ENCODE assay signal across 8 mouse cellular contexts in genomic region chr13:62624277-62624665, GRCm38 (mm10). TPM values are rescaled to one million over a fixed set of nuclear protein-coding genes. Genes with fewer than 3 reads are reported as not detected.
A peak's percentile ranks its signal among the peaks of the same experiment; 100 is the strongest.
DNase-seq lines count a peak whose midpoint lies in the region; ATAC-seq and TF ChIP-seq lines count a peak whose summit lies in the region.
"Not testable (repeated sequence)": the region's sequence is repeated elsewhere in the genome, so short reads cannot be mapped to it uniquely, and the experiment has no call there.

No protein-coding gene starts in this region.

- not testable (repeated sequence) for H3K4me1 ChIP-seq in forebrain, embryonic 11.5 days (replicated peaks; ENCODE audit: control insufficient read depth, insufficient read depth, low read length); heart, embryonic 16.5 days (ENCODE audit: control insufficient read depth, insufficient read depth, low read length); kidney, adult 2 months (ENCODE audit: control insufficient read depth, insufficient read depth, low read length); liver, embryonic 13.5 days (replicated peaks); midbrain, embryonic 13.5 days (replicated peaks); small intestine, adult 2 months (ENCODE audit: control insufficient read depth, insufficient read depth, insufficient read length, low read length)

- H3K9me3 ChIP-seq in forebrain, embryonic 11.5 days (ENCODE audit: control insufficient read depth, low read length); heart, embryonic 16.5 days (replicated peaks; ENCODE audit: control insufficient read depth, low read length); liver, embryonic 13.5 days (replicated peaks); midbrain, embryonic 13.5 days: not testable (repeated sequence)

- WGBS in forebrain, embryonic 11.5 days, result 9% methylated on average over 7 of the region's 7 CpGs
- 9% methylated on average over 7 of the region's 7 CpGs for WGBS in heart, embryonic 16.5 days
- 5% methylated on average over 7 of the region's 7 CpGs for WGBS in kidney, adult 2 months
- WGBS in liver, embryonic 13.5 days (ENCODE audit: insufficient replicate concordance), result 9% methylated on average over 7 of the region's 7 CpGs
- 10% methylated on average over 7 of the region's 7 CpGs for WGBS in midbrain, embryonic 13.5 days
- 4% methylated on average over 7 of the region's 7 CpGs for WGBS in small intestine, adult 2 months

- not testable (repeated sequence) for H3K27ac ChIP-seq in forebrain, embryonic 11.5 days (ENCODE audit: low read depth, low read length); heart, embryonic 16.5 days (ENCODE audit: low read length); kidney, adult 2 months (ENCODE audit: insufficient read depth, low read depth, low read length); liver, embryonic 13.5 days; midbrain, embryonic 13.5 days; small intestine, adult 2 months (ENCODE audit: insufficient read depth, low read depth, low read length)

- H3K4me3 ChIP-seq in forebrain, embryonic 11.5 days (ENCODE audit: low read depth, low read length), result peak overlapping the region; percentile 40
- peak overlapping the region; percentile 64 for H3K4me3 ChIP-seq in heart, embryonic 16.5 days (ENCODE audit: low read length)
- peak overlapping the region; percentile 92 for H3K4me3 ChIP-seq in kidney, adult 2 months (ENCODE audit: insufficient read depth, low read depth, low read length)
- peak overlapping the region; percentile 60 for H3K4me3 ChIP-seq in liver, embryonic 13.5 days (replicated peaks)
- H3K4me3 ChIP-seq in midbrain, embryonic 13.5 days (replicated peaks), result peak overlapping the region; percentile 52
- H3K4me3 ChIP-seq in small intestine, adult 2 months (ENCODE audit: low read depth, low read length), result peak overlapping the region; percentile 76

- peak; percentile 6 for DNase-seq in CD4-positive helper T cell, adult 2 months (ENCODE audit: low read depth, low spot score)
- DNase-seq in c-Kit-positive CD71-positive TER-119-positive erythroid progenitor cells, embryonic 14.5 days (ENCODE audit: low spot score), result peak; percentile 1
- peak; percentile 49 for DNase-seq in forebrain, embryonic 11.5 days (ENCODE audit: low spot score)
- not testable (repeated sequence) for DNase-seq in kidney, adult 2 months; liver, embryonic 13.5 days

- H3K36me3 ChIP-seq in forebrain, embryonic 11.5 days (ENCODE audit: control insufficient read depth, insufficient read depth, low read length); heart, embryonic 16.5 days (ENCODE audit: control insufficient read depth, insufficient read depth); kidney, adult 2 months (ENCODE audit: control insufficient read depth, insufficient read depth, low read length); liver, embryonic 13.5 days; midbrain, embryonic 13.5 days; small intestine, adult 2 months (ENCODE audit: control insufficient read depth, insufficient read depth, low read length): not testable (repeated sequence)

- not testable (repeated sequence) for TF ChIP-seq CTCF in kidney, adult 2 months (conservative IDR thresholded peaks at IDR 0.05; ENCODE audit: insufficient read depth, insufficient read length, low read depth, low read length); small intestine, adult 2 months (IDR thresholded peaks at IDR 0.05; ENCODE audit: extremely low read depth, insufficient read length, insufficient replicate concordance, low read depth, low read length)

- not testable (repeated sequence) for H3K27me3 ChIP-seq in forebrain, embryonic 11.5 days (ENCODE audit: control insufficient read depth, insufficient read depth, low read length); heart, embryonic 16.5 days (ENCODE audit: control insufficient read depth, insufficient read depth, low read length); kidney, adult 2 months (replicated peaks; ENCODE audit: control insufficient read depth, insufficient read depth, low read length); liver, embryonic 13.5 days; midbrain, embryonic 13.5 days; small intestine, adult 2 months (ENCODE audit: control insufficient read depth, insufficient read depth, low read length)

- peak; percentile 83 for ATAC-seq in forebrain, embryonic 11.5 days (replicated peaks; ENCODE audit: low FRiP score)
- ATAC-seq in heart, embryonic 16.5 days (replicated peaks; ENCODE audit: extremely low read depth, insufficient read depth, low FRiP score), result peak; percentile 61; the same call in 1 of the 2 replicates
- peak; percentile 73 for ATAC-seq in liver, embryonic 13.5 days (ENCODE audit: low read depth)
- ATAC-seq in midbrain, embryonic 13.5 days, result peak; percentile 93

- H3K4me2 ChIP-seq in forebrain, embryonic 11.5 days (ENCODE audit: low read depth, low read length, severe bottlenecking), result peak overlapping the region; percentile 47; the same call in 1 of the 2 replicates
- peak overlapping the region; percentile 66 for H3K4me2 ChIP-seq in heart, embryonic 16.5 days (ENCODE audit: low read depth, low read length)
- peak overlapping the region; percentile 65 for H3K4me2 ChIP-seq in liver, embryonic 13.5 days
- peak overlapping the region; percentile 52 for H3K4me2 ChIP-seq in midbrain, embryonic 13.5 days (replicated peaks)

- TF ChIP-seq POLR2A in kidney, adult 2 months (IDR thresholded peaks at IDR 0.05; ENCODE audit: low read depth, low read length); small intestine, adult 2 months (IDR thresholded peaks at IDR 0.05; ENCODE audit: low read depth, low read length): not testable (repeated sequence)

- H3K9ac ChIP-seq in forebrain, embryonic 11.5 days (ENCODE audit: low read length), result peak overlapping the region; percentile 58; the same call in 1 of the 2 replicates
- peak overlapping the region; percentile 73 for H3K9ac ChIP-seq in heart, embryonic 16.5 days (ENCODE audit: low read length)
- H3K9ac ChIP-seq in liver, embryonic 13.5 days, result peak overlapping the region; percentile 69
- H3K9ac ChIP-seq in midbrain, embryonic 13.5 days (replicated peaks), result peak overlapping the region; percentile 52; the same call in 1 of the 2 replicates

RNA-seq across cellular contexts. Expression of gene 6720489N17Rik, which starts 0.3 kb away (rescaled TPM):
- 15.7 and 18.2 TPM in 2 replicates for polyA plus RNA-seq in forebrain, embryonic 11.5 days (2014; fragmentation: Nextera tagmentation; extraction: Ambion mirVana)
- polyA plus RNA-seq in heart, embryonic 16.5 days (2015; fragmentation: Nextera tagmentation; extraction: Ambion mirVana), result 5.9 and 6.5 TPM in 2 replicates
- 0.30 and 0.81 TPM in 2 replicates for polyA plus RNA-seq in kidney, adult 2 months (2012; rRNA removed)
- polyA plus RNA-seq in liver, embryonic 13.5 days (2015; fragmentation: Nextera tagmentation; extraction: Ambion mirVana), result 3.0 and 3.1 TPM in 2 replicates
- 9.2 and 10.6 TPM in 2 replicates for polyA plus RNA-seq in midbrain, embryonic 13.5 days (2015; fragmentation: Nextera tagmentation; extraction: Ambion mirVana)
- not detected in 2 replicates for polyA plus RNA-seq in small intestine, adult 2 months (2012; rRNA removed)

RNA-seq across cellular contexts. Expression of gene Zfp934, which starts 53.3 kb away (rescaled TPM):
- polyA plus RNA-seq in forebrain, embryonic 11.5 days (2014; fragmentation: Nextera tagmentation; extraction: Ambion mirVana), result 20.6 and 21.3 TPM in 2 replicates
- 11.3 and 14.7 TPM in 2 replicates for polyA plus RNA-seq in heart, embryonic 16.5 days (2015; fragmentation: Nextera tagmentation; extraction: Ambion mirVana)
- 1.1 and 2.1 TPM in 2 replicates for polyA plus RNA-seq in kidney, adult 2 months (2012; rRNA removed)
- polyA plus RNA-seq in liver, embryonic 13.5 days (2015; fragmentation: Nextera tagmentation; extraction: Ambion mirVana), result 6.1 and 7.0 TPM in 2 replicates
- 13.0 and 16.6 TPM in 2 replicates for polyA plus RNA-seq in midbrain, embryonic 13.5 days (2015; fragmentation: Nextera tagmentation; extraction: Ambion mirVana)
- polyA plus RNA-seq in small intestine, adult 2 months (2012; rRNA removed), result 0.13 and 0.47 TPM in 2 replicates

Comparison
In these comparisons a context has a peak if more than half of its experiments do, and no peak if none do; other contexts are left out.
1. H3K4me3 ChIP-seq: peak in every context shown above with its lines; median percentile 92 in kidney, adult 2 months; 76 in small intestine, adult 2 months; 64 in heart, embryonic 16.5 days; 60 in liver, embryonic 13.5 days; 52 in midbrain, embryonic 13.5 days; 40 in forebrain, embryonic 11.5 days.